Mouse (Mus musculus): ENCODE data around the gene Tmprss11e. TPM values are rescaled to one million over a fixed set of nuclear protein-coding genes. Genes with fewer than 3 reads are reported as not detected.

The Tmprss11e gene
- not detected for total RNA-seq (2023)

GRCm38 (mm10) chr5:86745715-86746114 lies at the start of gene Tmprss11e:
TSS of gene Tmprss11e (minus strand) at chr5:86745815.

GRCm38 (mm10) chr5:86676262-86676661 lies 69.4 kb downstream of the Tmprss11e start, which contains the start of gene Tmprss11b:
TSS of gene Tmprss11b (minus strand) at chr5:86676362.

Other genes with a start within 250 kb of the Tmprss11e start
- not detected for gene Tmprss11g, start 227.2 kb downstream of the Tmprss11e start, total RNA-seq (2023)
- gene Tmprss11f, start 113.4 kb downstream of the Tmprss11e start, total RNA-seq (2023): not detected
- gene Tmprss11b, start 69.5 kb downstream of the Tmprss11e start, total RNA-seq (2023): not detected
- 10 to 100 TPM; 84.6 to 92.8 TPM for gene Ythdc1, start 58.4 kb upstream of the Tmprss11e start, total RNA-seq (2023)
- gene Ugt2b34, start 161.1 kb upstream of the Tmprss11e start, total RNA-seq (2023): not detected
- not detected for gene Ugt2b1, start 180.7 kb upstream of the Tmprss11e start, total RNA-seq (2023)